In the genomic region with DNA sequence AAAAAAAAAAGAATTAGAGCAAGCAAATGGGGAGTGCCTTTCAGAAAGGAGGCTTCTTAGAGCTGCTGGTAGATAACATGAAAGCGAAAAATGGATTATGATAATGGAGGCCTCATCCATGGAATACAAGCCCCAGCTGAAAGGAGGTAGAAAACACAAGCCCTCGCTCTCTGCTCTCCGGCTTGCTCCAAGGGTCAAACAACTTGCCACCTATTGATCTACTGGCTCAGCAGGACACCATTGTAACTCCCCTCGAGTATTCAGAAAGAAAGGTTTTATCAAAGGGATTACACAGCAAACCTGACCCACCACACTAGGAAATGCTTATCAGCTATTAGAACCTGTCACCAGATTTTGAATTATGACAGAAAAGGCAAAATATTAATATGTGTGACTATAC, we compare ENCODE assay signal across 27 mouse cellular contexts.
DNase-seq lines count a peak whose midpoint lies in the region; ATAC-seq and TF ChIP-seq lines count a peak whose summit lies in the region.
"Had no signal": no experiment of that assay in that cellular context is flagged by ENCODE, and none has a peak within 500 bp of the region (broad histone marks: within the 10 kb centered on the region; RNA-seq: fewer than 3 reads in every experiment).

No protein-coding gene starts in this region.

- H3K27ac ChIP-seq in midbrain, embryonic 10.5 days (replicated peaks): no peak overlapping the region
- H3K27ac ChIP-seq in midbrain, postnatal 0 days (ENCODE audit: low read depth, low read length): no peak overlapping the region
- no peak overlapping the region for H3K27ac ChIP-seq in midbrain, embryonic 14.5 days (replicated peaks; ENCODE audit: low read depth, low read length)
- H3K27ac ChIP-seq in hindbrain, embryonic 13.5 days: no peak overlapping the region
- H3K27ac ChIP-seq: forebrain, embryonic 10.5 days; forebrain, embryonic 13.5 days; hindbrain, embryonic 10.5 days; hindbrain, embryonic 14.5 days; hindbrain, postnatal 0 days had no signal

- no peak overlapping the region for H3K4me3 ChIP-seq in midbrain, embryonic 10.5 days
- no peak overlapping the region for H3K4me3 ChIP-seq in midbrain, postnatal 0 days (ENCODE audit: low read depth, low read length)
- H3K4me3 ChIP-seq in midbrain, embryonic 14.5 days (replicated peaks; ENCODE audit: low read depth, low read length): no peak overlapping the region
- no peak overlapping the region for H3K4me3 ChIP-seq in hindbrain, embryonic 13.5 days
- H3K4me3 ChIP-seq: forebrain, embryonic 10.5 days; forebrain, embryonic 13.5 days; hindbrain, embryonic 10.5 days had no signal

- peaks cover 10% of the 10 kb centered on the region for H3K4me1 ChIP-seq in midbrain, embryonic 10.5 days
- H3K4me1 ChIP-seq in midbrain, postnatal 0 days (ENCODE audit: insufficient read depth, low read length): no peaks in the 10 kb centered on the region
- H3K4me1 ChIP-seq in midbrain, embryonic 14.5 days (ENCODE audit: control insufficient read depth, insufficient read depth, low read length): peaks cover 7% of the 10 kb centered on the region; the same call in 1 of the 2 replicates
- 0 out of 2 replicates have a peak, but pooled peaks cover 2% of the 10 kb centered on the region for H3K4me1 ChIP-seq in hindbrain, embryonic 13.5 days (replicated peaks)
- H3K4me1 ChIP-seq: forebrain, embryonic 13.5 days had no signal

- DNase-seq in embryo, embryonic 10.5 days (ENCODE audit: low spot score): peak; percentile 8
- DNase-seq in embryo, embryonic 9.5 days (ENCODE audit: extremely low spot score): no peak
- DNase-seq in midbrain, embryonic 10.5 days (ENCODE audit: low spot score): peak; percentile 33
- DNase-seq in midbrain, postnatal 0 days (ENCODE audit: low spot score): no peak
- peak; percentile 34 for DNase-seq in midbrain, embryonic 14.5 days
- no peak for DNase-seq in spleen, postnatal 10 days (ENCODE audit: low spot score in 2 of 2)
- DNase-seq: adrenal gland, postnatal 10 days; adrenal gland, postnatal 36 days; B cell, adult 2 months; cerebellum, adult 11 months; cerebellum, adult 2 months; cerebellum, adult 9-11 months; cerebellum, postnatal 25 days; gastrocnemius, postnatal 10 days; gastrocnemius, postnatal 36 days had no signal

- peaks cover 74% of the 10 kb centered on the region for H3K27me3 ChIP-seq in midbrain, embryonic 10.5 days (ENCODE audit: low read depth, poor library complexity, severe bottlenecking)
- no peaks in the 10 kb centered on the region for H3K27me3 ChIP-seq in midbrain, postnatal 0 days (ENCODE audit: insufficient read depth, low read length)
- no peaks in the 10 kb centered on the region for H3K27me3 ChIP-seq in midbrain, embryonic 14.5 days (ENCODE audit: control insufficient read depth, insufficient read depth, low read length)
- no peaks in the 10 kb centered on the region for H3K27me3 ChIP-seq in hindbrain, embryonic 13.5 days
- H3K27me3 ChIP-seq: CH12.LX; forebrain, embryonic 13.5 days had no signal

- TF ChIP-seq CTCF in midbrain, postnatal 0 days (IDR thresholded peaks at IDR 0.05): no peak

- no peaks in the 10 kb centered on the region for H3K36me3 ChIP-seq in midbrain, embryonic 10.5 days
- no peaks in the 10 kb centered on the region for H3K36me3 ChIP-seq in midbrain, postnatal 0 days (ENCODE audit: insufficient read depth, low read length)
- H3K36me3 ChIP-seq in midbrain, embryonic 14.5 days (ENCODE audit: control insufficient read depth, insufficient read depth, low read length): no peaks in the 10 kb centered on the region
- no peaks in the 10 kb centered on the region for H3K36me3 ChIP-seq in hindbrain, embryonic 13.5 days
- H3K36me3 ChIP-seq: forebrain, embryonic 10.5 days; G1E; hindbrain, embryonic 10.5 days had no signal

- no peak overlapping the region for H3K4me2 ChIP-seq in midbrain, postnatal 0 days (ENCODE audit: low read depth, low read length, poor library complexity, severe bottlenecking)
- no peak overlapping the region for H3K4me2 ChIP-seq in midbrain, embryonic 14.5 days (ENCODE audit: low read length)
- H3K4me2 ChIP-seq in hindbrain, embryonic 13.5 days: no peak overlapping the region
- H3K4me2 ChIP-seq: forebrain, embryonic 13.5 days; heart, embryonic 11.5 days; hindbrain, embryonic 14.5 days had no signal

- 20% methylated on average over 4 of the region's 4 CpGs for WGBS in midbrain, embryonic 10.5 days
- 21% methylated on average over 4 of the region's 4 CpGs for WGBS in midbrain, postnatal 0 days
- 9% methylated on average over 4 of the region's 4 CpGs for WGBS in midbrain, embryonic 14.5 days
- 23% methylated on average over 4 of the region's 4 CpGs for WGBS in hindbrain, embryonic 13.5 days

- ATAC-seq in midbrain, postnatal 0 days (ENCODE audit: low FRiP score): no peak
- ATAC-seq in midbrain, embryonic 14.5 days (ENCODE audit: low FRiP score, low TSS enrichment): no peak
- no peak for ATAC-seq in hindbrain, embryonic 13.5 days (ENCODE audit: low FRiP score)
- ATAC-seq: forebrain, embryonic 13.5 days; forebrain, embryonic 16.5 days; hindbrain, postnatal 0 days; inflammation-experienced regulatory T-cells, adult 6 months; Patski had no signal

- no peak overlapping the region for H3K9ac ChIP-seq in midbrain, postnatal 0 days (replicated peaks; ENCODE audit: low read length, poor library complexity, severe bottlenecking)
- H3K9ac ChIP-seq in midbrain, embryonic 14.5 days (replicated peaks; ENCODE audit: low read length): no peak overlapping the region
- no peak overlapping the region for H3K9ac ChIP-seq in hindbrain, embryonic 13.5 days
- H3K9ac ChIP-seq: forebrain, embryonic 13.5 days; hindbrain, embryonic 14.5 days had no signal

- no peaks in the 10 kb centered on the region for H3K9me3 ChIP-seq in midbrain, embryonic 10.5 days (replicated peaks)
- no peaks in the 10 kb centered on the region for H3K9me3 ChIP-seq in midbrain, postnatal 0 days (ENCODE audit: low read length)
- H3K9me3 ChIP-seq in midbrain, embryonic 14.5 days (ENCODE audit: control insufficient read depth, low read length): no peaks in the 10 kb centered on the region
- no peaks in the 10 kb centered on the region for H3K9me3 ChIP-seq in hindbrain, embryonic 13.5 days
- H3K9me3 ChIP-seq: forebrain, embryonic 10.5 days; forebrain, embryonic 13.5 days; G1E; hindbrain, embryonic 10.5 days had no signal

Comparison
In these comparisons a context has a peak if more than half of its experiments do, and no peak if none do; other contexts are left out.
1. DNase-seq: peak in embryo, embryonic 10.5 days (single experiment), midbrain, embryonic 10.5 days (single experiment) and midbrain, embryonic 14.5 days (single experiment); none in embryo, embryonic 9.5 days (single experiment), midbrain, postnatal 0 days (single experiment) and spleen, postnatal 10 days (0 of 2).